Mouse (Mus musculus) neural tube, embryonic 10.5 days (tissue): ENCODE measurements around the gene Cdadc1.

Experiments
- DNase-seq: peaks from one replicate; pipeline ENCODE4 v3.0.0-alpha.2; 2017; ENCODE audit warnings: low spot score; ENCODE audit errors: extremely low spot score

The Cdadc1 gene

GRCm38 (mm10) chr14:59612920-59613625, 15.3 kb upstream of the Cdadc1 start:
- peak; percentile 68 for DNase-seq

- no peak for DNase-seq
Measured at GRCm38 (mm10) chr14:59607021-59607420, 9.3 kb upstream of the Cdadc1 start.

- peak; percentile 74 for DNase-seq
Measured at GRCm38 (mm10) chr14:59605671-59606353, 8.1 kb upstream of the Cdadc1 start.

GRCm38 (mm10) chr14:59604002-59604645, 6.4 kb upstream of the Cdadc1 start:
- no peak for DNase-seq

GRCm38 (mm10) chr14:59598260-59598627, 485 bp upstream of the Cdadc1 start:
- no peak for DNase-seq

- DNase-seq = no peak
Measured at GRCm38 (mm10) chr14:59594988-59595387, 2.8 kb downstream of the Cdadc1 start.

DNA sequence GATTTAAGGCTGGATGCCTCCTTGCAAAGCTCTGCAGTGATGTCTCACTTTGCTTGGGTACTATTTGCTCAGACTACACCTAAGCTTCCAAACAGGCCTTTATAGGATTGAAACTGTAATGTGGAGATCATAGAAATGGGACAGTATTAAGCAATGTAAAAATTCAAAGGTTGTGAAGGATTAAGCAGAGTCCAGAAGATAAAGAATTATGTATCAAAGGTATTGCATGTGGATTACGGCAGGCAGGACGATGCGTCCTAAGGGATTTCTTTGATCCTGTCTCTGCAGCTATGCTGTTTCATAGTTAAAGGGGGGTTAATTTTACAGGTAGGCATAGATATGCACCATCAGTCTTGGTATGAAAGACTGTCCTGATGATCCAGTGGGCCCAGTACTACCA, 5.2 kb downstream of the Cdadc1 start:
- DNase-seq = no peak

- DNase-seq = no peak
Measured at GRCm38 (mm10) chr14:59591901-59592300, 5.9 kb downstream of the Cdadc1 start.

- DNase-seq = no peak
Measured at GRCm38 (mm10) chr14:59590614-59591013, 7.1 kb downstream of the Cdadc1 start.

DNA sequence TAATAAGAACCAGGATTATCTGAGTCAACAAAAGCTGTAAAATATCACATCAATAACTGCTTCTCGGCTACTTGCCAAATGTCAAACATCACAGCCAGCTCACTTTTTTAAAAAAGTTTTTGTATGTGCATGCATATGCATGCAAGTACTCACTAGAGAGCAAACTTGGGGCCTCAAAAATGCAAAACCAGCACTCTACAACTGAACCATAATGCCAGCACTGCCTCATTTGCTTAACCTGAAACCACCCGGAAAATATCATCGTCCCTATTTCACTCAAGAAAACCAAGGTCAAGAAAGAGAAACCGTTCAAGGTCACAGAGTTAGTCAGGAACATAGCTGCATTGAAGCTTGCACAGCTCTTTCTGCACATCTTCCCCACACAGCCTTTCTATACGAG, 21.4 kb downstream of the Cdadc1 start:
- DNase-seq = no peak

GRCm38 (mm10) chr14:59566756-59567155, 31.0 kb downstream of the Cdadc1 start:
- DNase-seq = no peak

- DNase-seq = no peak
Measured at GRCm38 (mm10) chr14:59557886-59558285, 39.9 kb downstream of the Cdadc1 start.

DNA sequence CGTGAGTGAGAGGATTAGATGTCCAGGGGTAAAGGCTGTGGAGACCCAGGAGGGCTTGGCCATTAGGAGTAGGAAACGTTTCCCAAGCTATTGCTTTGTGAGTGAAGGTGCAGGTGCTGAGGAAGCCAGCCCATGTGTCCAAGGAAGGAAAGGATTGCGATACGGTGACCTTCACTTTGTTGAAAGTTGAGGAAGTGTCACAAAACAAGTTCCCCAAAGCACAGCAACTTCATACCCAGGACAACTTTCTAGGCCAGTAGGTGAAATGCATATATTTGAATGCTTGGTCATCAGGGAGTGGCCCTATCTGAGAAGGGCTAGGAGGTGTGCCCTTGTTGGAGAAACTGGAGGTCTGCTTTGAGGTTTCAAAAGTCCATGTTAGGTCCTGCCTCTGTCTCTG, 40.7 kb downstream of the Cdadc1 start:
- DNase-seq = no peak

DNA sequence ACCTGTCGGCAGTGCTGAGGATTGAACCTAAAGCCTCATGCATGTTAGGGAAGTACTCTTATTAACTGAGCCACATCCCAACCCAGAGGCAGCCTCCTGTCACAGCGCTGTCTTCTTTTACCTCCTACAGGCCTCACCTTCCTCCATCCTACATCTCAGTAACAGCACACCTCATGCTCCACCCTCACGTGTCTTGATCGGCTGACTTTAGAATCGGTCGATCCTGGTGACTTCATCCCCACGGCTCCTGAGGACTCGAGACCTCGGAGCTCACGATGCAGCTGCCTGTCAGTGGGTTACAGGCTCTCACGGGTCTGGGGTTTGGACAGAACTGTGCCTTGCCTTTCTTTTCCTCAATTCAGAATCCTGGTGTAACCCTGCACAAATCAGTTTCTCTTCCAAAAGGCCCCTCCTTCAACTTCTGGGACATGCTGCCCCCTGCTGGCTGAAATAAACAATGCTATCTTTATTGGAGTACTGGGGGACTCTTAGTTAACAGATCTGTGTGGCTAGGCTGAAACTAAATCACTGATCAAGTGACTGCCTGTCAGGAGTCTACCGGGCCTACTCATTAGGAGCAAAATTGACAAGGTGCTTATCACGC, 41.7 kb downstream of the Cdadc1 start:
- DNase-seq = peak; percentile 75

- no peak for DNase-seq
Measured at GRCm38 (mm10) chr14:59555018-59555417, 42.7 kb downstream of the Cdadc1 start.

- DNase-seq = no peak
Measured at GRCm38 (mm10) chr14:59554025-59554424, 43.7 kb downstream of the Cdadc1 start.

GRCm38 (mm10) chr14:59551956-59552355, 45.8 kb downstream of the Cdadc1 start:
- DNase-seq = no peak

GRCm38 (mm10) chr14:59550841-59551240, 46.9 kb downstream of the Cdadc1 start:
- no peak for DNase-seq

DNA sequence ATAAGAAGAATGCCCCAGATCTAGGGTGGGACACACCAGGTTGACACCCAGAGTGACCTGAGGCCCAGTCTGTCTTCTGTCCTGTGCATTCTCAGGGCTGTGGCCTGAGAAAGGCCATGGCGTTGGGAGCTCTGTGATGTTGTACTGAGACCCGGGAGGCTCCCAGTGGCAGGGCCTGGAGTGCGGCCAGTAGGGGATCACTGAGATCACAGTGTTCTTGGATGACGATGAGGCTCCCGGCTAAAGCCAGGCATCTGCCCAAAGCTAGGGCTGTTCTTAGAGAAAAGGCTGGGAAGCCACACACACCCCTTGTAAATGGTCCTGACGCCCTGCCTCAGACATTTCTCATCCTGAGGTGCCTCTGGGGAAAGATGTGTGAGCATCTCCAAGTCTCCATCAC, 48.7 kb downstream of the Cdadc1 start:
- DNase-seq = no peak

DNA sequence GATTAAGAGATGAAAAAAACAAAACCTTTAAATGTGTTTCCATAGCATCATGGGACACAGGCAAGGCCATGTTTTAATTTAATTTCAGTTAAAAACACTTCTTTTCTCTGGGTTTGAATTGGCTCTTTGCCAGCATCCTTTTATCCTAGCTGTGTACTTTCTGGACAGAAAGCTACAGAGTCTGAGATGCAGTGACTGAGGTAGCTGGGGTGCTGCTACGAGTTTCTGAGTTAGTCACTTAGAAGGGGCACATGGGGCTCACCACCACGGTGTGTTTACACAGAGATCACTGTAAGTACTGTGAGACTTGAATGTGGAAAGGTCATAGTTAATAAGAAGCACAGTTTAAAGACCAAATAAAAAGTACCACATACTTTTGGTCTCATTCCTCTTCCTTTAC, 49.2 kb downstream of the Cdadc1 start:
- DNase-seq = no peak

DNA sequence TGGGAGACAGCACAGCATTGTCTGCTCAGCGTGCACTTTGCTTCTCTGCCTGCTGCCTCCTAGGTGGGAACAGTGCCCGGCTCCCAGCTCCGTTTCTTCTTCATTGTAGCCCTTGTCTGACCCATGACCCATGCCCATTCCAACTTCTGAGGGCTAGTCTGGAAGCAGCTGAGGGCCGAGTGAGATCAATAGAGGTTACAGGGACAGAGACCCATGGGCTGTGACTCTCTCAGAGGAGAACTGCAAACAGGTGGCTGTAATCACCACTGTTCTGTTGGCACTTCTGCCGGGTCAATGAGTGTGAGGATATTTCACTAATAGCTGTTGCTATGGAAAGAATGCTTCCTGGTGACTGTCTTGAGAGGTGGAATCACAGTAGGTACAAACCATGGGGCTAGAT, 50.2 kb downstream of the Cdadc1 start:
- DNase-seq = no peak

DNA sequence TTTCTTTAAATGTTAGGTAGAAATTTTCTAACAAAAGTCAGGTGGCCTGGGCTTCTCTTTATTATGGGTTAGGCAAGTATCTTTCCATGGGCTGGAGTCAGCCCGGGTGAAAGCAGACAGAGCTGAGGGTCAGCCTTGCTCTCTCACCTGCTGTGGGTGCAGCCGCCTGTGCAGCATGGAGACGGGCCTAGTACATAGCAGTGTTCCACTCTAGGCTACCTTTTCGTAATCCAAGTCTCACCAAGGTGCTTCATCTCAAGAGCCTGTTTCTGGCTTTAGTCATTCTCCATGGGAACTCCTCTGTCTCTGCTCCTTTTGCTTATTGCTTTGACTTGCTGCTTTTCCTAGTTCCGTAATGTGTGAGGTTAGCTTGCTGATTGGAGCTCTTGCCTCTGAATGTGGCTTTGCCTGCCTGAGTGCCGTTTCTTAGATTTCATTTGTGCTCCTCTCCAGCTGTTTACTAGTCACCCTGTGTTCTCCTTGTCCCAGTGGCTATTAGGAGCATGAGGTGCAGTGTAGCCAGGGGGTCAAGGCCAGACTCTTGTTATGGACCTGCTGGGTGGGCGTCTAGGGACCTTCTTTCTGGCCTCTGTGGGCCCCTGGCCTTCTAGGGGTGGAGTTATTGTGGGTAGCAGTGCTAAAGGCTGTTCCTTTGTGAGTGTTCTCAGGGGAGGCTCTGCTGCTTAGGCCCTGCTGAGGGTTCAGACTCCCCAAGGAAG, 51.4 kb downstream of the Cdadc1 start:
- DNase-seq = no peak
